Mouse (Mus musculus) ovary, postnatal 36 days (tissue): ENCODE measurements around the gene Dsel.

Experiments
- DNase-seq: peaks from one replicate; pipeline ENCODE4 v3.0.0; 2022; ENCODE audit warnings: low spot score, mixed read lengths

Dsel gene

GRCm38 (mm10) chr1:111864779-111865165 lies at the start of gene Dsel:
Dsel (minus strand) TSS chr1:111864918.
- peak; percentile 95 for DNase-seq

DNA sequence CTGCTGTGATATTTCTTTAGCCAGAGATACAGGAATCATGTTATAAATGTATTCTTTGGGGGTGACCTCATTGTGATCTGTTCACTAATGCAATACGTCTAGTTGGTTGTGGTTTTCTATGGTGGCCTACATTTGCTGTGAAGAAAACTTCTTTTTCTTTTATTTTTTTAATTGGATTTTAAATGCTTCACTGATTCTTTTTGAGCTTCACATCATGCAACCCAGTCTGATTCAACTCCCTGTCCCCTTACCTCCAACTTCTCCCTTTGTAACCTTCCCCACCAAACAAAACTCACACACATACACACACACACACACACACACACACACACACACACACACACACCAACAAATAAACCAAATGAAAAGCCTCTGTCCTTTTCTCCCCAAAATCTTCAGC lies 46.7 kb upstream of the Dsel start:
- no peak for DNase-seq

GRCm38 (mm10) chr1:111883336-111883735 lies 18.6 kb upstream of the Dsel start:
- DNase-seq = no peak

DNA sequence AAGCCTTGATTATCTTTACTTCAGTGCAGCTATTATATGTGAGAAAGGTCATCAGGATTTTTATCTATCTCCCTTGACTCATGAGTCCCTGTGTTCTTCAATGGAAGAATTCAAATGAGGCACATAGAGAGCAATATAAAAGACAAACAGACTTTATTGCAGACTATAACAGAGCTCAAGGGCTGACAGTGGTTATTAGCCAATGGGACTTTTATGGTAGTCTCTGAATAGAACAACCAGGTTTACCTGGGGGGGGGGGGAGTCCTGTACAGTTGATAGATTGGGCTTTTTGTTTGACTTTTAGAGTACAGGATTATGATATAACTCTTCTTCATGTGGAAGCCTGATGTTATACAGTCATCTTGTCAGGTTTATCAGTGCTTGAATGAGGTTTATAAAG lies 11.1 kb upstream of the Dsel start:
- no peak for DNase-seq

GRCm38 (mm10) chr1:111873196-111873595 lies 8.5 kb upstream of the Dsel start:
- no peak for DNase-seq

DNA sequence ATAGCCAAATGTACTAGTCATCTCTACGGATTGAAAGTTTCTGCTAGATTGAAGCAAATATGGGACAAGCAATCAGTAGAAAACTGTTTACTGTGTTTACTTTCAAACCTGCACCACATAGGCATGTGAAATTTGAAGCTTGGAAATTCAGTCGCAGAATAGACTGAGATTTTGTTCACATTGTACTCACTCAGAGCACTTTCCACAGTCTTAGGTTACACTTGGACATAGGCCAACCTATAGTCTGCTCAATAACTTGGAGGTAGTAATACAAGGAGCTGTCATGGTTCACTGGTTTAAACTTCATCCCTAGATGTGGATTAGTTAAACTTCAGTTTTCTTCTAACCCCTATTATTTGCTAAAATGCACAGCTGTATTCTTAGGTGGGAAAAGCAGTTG lies 749 bp upstream of the Dsel start:
- DNase-seq = no peak

- DNase-seq = peak; percentile 78
Observed at GRCm38 (mm10) chr1:111864063-111864778, 497 bp downstream of the Dsel start.

- DNase-seq = no peak
Observed at GRCm38 (mm10) chr1:111857852-111858251, 6.9 kb downstream of the Dsel start.

DNA sequence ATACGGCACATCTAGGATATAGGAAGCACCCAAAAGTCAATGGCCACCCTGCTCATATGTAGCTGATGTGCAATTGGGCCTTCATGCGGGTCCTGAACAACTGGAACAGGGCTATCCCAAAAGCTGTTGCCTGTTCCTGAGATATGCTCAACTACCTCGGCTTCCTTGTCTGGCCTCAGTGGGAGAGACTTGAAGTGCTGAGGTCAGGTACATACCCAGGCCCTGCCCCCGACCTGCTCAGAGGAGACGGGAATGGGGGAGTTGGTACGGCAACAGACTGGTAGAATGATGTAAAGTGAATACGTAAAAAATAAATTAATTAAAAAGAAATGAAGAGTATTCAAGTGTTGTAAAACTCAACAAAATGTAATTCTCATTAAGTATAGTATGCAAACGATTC lies 12.3 kb downstream of the Dsel start:
- DNase-seq = no peak

GRCm38 (mm10) chr1:111833583-111834225 lies 31.0 kb downstream of the Dsel start:
- DNase-seq = no peak
